Mouse (Mus musculus) neural tube, embryonic 11.5 days (tissue): ENCODE measurements around the gene Lztr1. TPM values are rescaled to one million over a fixed set of nuclear protein-coding genes. Genes with fewer than 3 reads are reported as not detected.

Experiments
- ATAC-seq: fragments of 200-750 bp; cut with Nextera tagmentation; 2 replicates; pipeline ENCODE4 v1.8.0; 2017; ENCODE audit warnings: moderate number of reproducible peaks, mild to moderate bottlenecking, moderate TSS enrichment, moderate library complexity; ENCODE audit not compliant: insufficient read depth, low FRiP score, low TSS enrichment
- DNase-seq: peaks from one replicate; pipeline ENCODE4 v3.0.0-alpha.2; 2015; ENCODE audit warnings: low spot score
- H3K27ac ChIP-seq: fragments of 300-500 bp; sonication (generic); 2 replicates; pipeline ENCODE4 v1.5.1; 2014; ENCODE audit warnings: low read depth, mild to moderate bottlenecking, low read length
- H3K27me3 ChIP-seq: fragments of 300-500 bp; sonication (generic); 2 replicates; pipeline ENCODE4 v1.6.1; 2014; ENCODE audit warnings: mild to moderate bottlenecking, low read length, mixed read lengths; ENCODE audit not compliant: control insufficient read depth, insufficient read depth
- H3K36me3 ChIP-seq: fragments of 300-500 bp; sonication (generic); 2 replicates; pipeline ENCODE4 v1.6.1; 2014; ENCODE audit warnings: mild to moderate bottlenecking, low read length, moderate library complexity, mixed read lengths; ENCODE audit not compliant: control insufficient read depth, insufficient read depth
- H3K4me1 ChIP-seq: fragments of 300-500 bp; sonication (generic); 2 replicates; pipeline ENCODE4 v1.6.1; 2014; ENCODE audit warnings: low read length, mixed read lengths; ENCODE audit not compliant: control insufficient read depth, insufficient read depth
- H3K4me2 ChIP-seq: fragments of 300-500 bp; sonication (generic); 2 replicates; pipeline ENCODE4 v1.6.1; 2014; ENCODE audit warnings: low read depth, mild to moderate bottlenecking, moderate library complexity
- H3K4me3 ChIP-seq: fragments of 300-500 bp; sonication (generic); 2 replicates; pipeline ENCODE4 v1.5.1; 2014; ENCODE audit warnings: low read depth, low read length
- H3K9ac ChIP-seq: fragments of 300-500 bp; sonication (generic); 2 replicates; pipeline ENCODE4 v1.6.1; 2014; ENCODE audit warnings: mild to moderate bottlenecking, low read length
- H3K9me3 ChIP-seq: fragments of 300-500 bp; sonication (generic); 2 replicates; pipeline ENCODE4 v1.6.1; 2016; ENCODE audit warnings: low read length; ENCODE audit not compliant: control insufficient read depth
- WGBS: fragments of 180-500 bp; shearing (Covaris S2); extraction: QIAGEN DNeasy Blood & Tissue Kit; methylation state at CpG from one replicate; pipeline ENCODE4 v1.1.7; 2014; 5-methylcytosine and 5-hydroxymethylcytosine counted together
- polyA plus RNA-seq: library from polyadenylated mRNA; unstranded; fragments of >200 nt; fragmentation: Nextera tagmentation; extraction: Ambion mirVana; gene quantifications from 2 replicates; pipeline ENCODE4 v1.2.1, GENCODE M21; 2014

The Lztr1 gene
- polyA plus RNA-seq, 1 experiment from 2014 or later: 92.7 TPM

GRCm38 (mm10) chr16:17511431-17511830, 2.9 kb downstream of the Lztr1 start:
- Histone ChIP-seq H3K27ac (no peak overlapping the region), H3K9ac (no peak overlapping the region), H3K27me3 (no peaks in the 10 kb centered on the region), H3K4me2 (no peak overlapping the region), H3K9me3 (no peaks in the 10 kb centered on the region), H3K36me3 (peaks cover 11% of the 10 kb centered on the region), H3K4me1 (peaks cover 6% of the 10 kb centered on the region; the same call in 1 of the 2 replicates), H3K4me3 (no peak overlapping the region)
- no peak for DNase-seq
- ATAC-seq: no peak
- 95% methylated on average over 4 of the region's 4 CpGs for WGBS

- 96% methylated on average over 2 of the region's 2 CpGs for WGBS
- no peak for DNase-seq
- H3K27ac ChIP-seq: no peak overlapping the region
- H3K27me3 ChIP-seq: no peaks in the 10 kb centered on the region
- H3K9ac ChIP-seq: no peak overlapping the region
- peaks cover 33% of the 10 kb centered on the region for H3K36me3 ChIP-seq
- ATAC-seq: no peak
- no peaks in the 10 kb centered on the region for H3K9me3 ChIP-seq
- H3K4me2 ChIP-seq: no peak overlapping the region
- no peaks in the 10 kb centered on the region for H3K4me1 ChIP-seq
- H3K4me3 ChIP-seq: no peak overlapping the region
Observed at GRCm38 (mm10) chr16:17518910-17519309, 10.4 kb downstream of the Lztr1 start.

DNA sequence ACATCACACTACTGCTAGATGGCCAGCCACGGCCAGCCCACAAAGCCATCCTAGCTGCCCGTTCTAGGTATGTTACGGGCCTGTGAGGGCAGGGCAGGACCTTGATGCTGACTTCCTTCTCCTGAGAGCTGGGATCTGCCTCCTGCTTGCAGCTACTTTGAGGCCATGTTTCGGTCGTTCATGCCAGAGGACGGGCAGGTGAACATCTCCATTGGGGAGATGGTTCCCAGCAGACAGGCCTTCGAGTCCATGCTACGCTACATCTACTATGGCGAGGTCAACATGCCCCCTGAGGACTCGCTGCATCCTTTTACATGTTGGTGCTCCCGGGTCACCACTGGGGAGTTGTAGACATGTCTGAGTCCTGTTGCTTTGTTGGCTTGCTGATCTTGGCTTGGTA, 15.7 kb downstream of the Lztr1 start:
- no peak for ATAC-seq

DNA sequence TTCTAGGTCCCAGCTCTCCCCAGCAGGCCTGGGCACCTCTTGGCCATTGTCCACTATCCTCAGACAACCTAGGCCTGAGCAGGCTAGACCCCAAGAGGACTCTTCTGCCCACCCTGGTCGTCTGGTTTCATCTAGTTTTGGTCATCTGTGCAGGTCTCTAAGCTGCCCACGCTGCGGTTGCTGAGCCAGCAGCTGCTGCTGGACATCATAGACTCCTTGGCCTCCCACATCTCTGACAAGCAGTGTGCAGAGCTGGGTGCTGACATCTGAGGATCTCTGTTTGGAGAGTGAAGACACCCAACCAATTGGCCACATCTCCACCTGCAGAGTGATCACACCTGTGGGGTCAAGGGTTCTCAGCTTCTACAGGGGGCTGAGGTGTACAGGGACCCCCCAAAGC, 17.0 kb downstream of the Lztr1 start:
- no peaks in the 10 kb centered on the region for H3K9me3 ChIP-seq
- DNase-seq (no peak), ATAC-seq (no peak)
- H3K4me3 ChIP-seq: no peak overlapping the region
- H3K27ac ChIP-seq: no peak overlapping the region
- H3K9ac ChIP-seq: no peak overlapping the region
- H3K27me3 ChIP-seq: no peaks in the 10 kb centered on the region
- no peak overlapping the region for H3K4me2 ChIP-seq
- peaks cover 42% of the 10 kb centered on the region for H3K36me3 ChIP-seq
- WGBS: 86% methylated on average over 3 of the region's 3 CpGs
- no peaks in the 10 kb centered on the region for H3K4me1 ChIP-seq

More for the DNA sequence above, 15.7 kb downstream of the Lztr1 start:
- 94% methylated on average over 11 of the region's 11 CpGs for WGBS
- no peak overlapping the region for H3K27ac ChIP-seq
- no peaks in the 10 kb centered on the region for H3K9me3 ChIP-seq
- no peaks in the 10 kb centered on the region for H3K4me1 ChIP-seq
- H3K27me3 ChIP-seq: no peaks in the 10 kb centered on the region
- no peak for DNase-seq
- H3K4me3 ChIP-seq: no peak overlapping the region
- H3K36me3 ChIP-seq: peaks cover 49% of the 10 kb centered on the region
- H3K4me2 ChIP-seq: no peak overlapping the region
- H3K9ac ChIP-seq: no peak overlapping the region

GRCm38 (mm10) chr16:17526223-17526622, 17.7 kb downstream of the Lztr1 start:
- Histone ChIP-seq H3K9ac (no peak overlapping the region), H3K9me3 (no peaks in the 10 kb centered on the region), H3K4me3 (no peak overlapping the region), H3K4me1 (no peaks in the 10 kb centered on the region), H3K36me3 (peaks cover 39% of the 10 kb centered on the region), H3K27ac (no peak overlapping the region), H3K4me2 (no peak overlapping the region), H3K27me3 (no peaks in the 10 kb centered on the region)
- DNase-seq: no peak
- WGBS: 95% methylated on average over 6 of the region's 6 CpGs
- no peak for ATAC-seq

DNA sequence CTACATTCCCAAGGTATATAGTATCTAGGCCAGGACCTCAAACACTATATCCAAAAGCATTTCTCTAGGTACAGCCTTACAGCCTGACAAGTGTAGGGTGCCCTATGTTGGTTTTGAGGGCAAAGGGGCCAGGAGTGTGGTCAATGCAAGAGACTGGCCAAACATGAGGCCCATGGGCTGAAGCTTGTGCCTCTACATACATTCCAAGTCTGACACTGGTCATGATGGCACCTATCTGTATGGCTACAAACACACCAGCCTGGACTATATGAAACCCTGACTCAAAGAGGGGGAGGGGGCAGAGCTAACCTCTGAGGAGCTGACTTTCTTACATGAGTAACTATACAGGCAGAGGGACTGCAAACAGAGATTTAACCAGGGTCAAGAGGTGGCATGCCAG, 19.1 kb downstream of the Lztr1 start:
- Histone ChIP-seq H3K9me3 (no peaks in the 10 kb centered on the region), H3K36me3 (peaks cover 28% of the 10 kb centered on the region), H3K4me1 (peaks cover 6% of the 10 kb centered on the region; the same call in 1 of the 2 replicates), H3K4me3 (no peak overlapping the region), H3K27me3 (no peaks in the 10 kb centered on the region), H3K9ac (no peak overlapping the region), H3K4me2 (no peak overlapping the region), H3K27ac (no peak overlapping the region)
- no peak for DNase-seq
- no peak for ATAC-seq

- no peaks in the 10 kb centered on the region for H3K9me3 ChIP-seq
- peaks cover 6% of the 10 kb centered on the region; the same call in 1 of the 2 replicates for H3K4me1 ChIP-seq
- no peak for DNase-seq
- H3K36me3 ChIP-seq: peaks cover 25% of the 10 kb centered on the region
- H3K4me3 ChIP-seq: no peak overlapping the region
- H3K4me2 ChIP-seq: no peak overlapping the region
- H3K9ac ChIP-seq: no peak overlapping the region
- H3K27me3 ChIP-seq: no peaks in the 10 kb centered on the region
- WGBS: 87% methylated on average over 13 of the region's 13 CpGs
- H3K27ac ChIP-seq: no peak overlapping the region
- ATAC-seq: no peak
Observed at GRCm38 (mm10) chr16:17528276-17528675, 19.8 kb downstream of the Lztr1 start.

GRCm38 (mm10) chr16:17529981-17530586, 21.6 kb downstream of the Lztr1 start:
- Histone ChIP-seq H3K9me3 (no peaks in the 10 kb centered on the region), H3K36me3 (peaks cover 18% of the 10 kb centered on the region), H3K9ac (peak overlapping the region; percentile 86), H3K4me3 (peak overlapping the region; percentile 69), H3K27ac (peak overlapping the region; percentile 82), H3K4me1 (peaks cover 6% of the 10 kb centered on the region; the same call in 1 of the 2 replicates), H3K4me2 (peak overlapping the region; percentile 96), H3K27me3 (no peaks in the 10 kb centered on the region)
- ATAC-seq: 0 out of 2 replicates have a peak, but pooled peaks have one; percentile 5
- no peak for DNase-seq
- 20% methylated on average over 17 of the region's 17 CpGs for WGBS

DNA sequence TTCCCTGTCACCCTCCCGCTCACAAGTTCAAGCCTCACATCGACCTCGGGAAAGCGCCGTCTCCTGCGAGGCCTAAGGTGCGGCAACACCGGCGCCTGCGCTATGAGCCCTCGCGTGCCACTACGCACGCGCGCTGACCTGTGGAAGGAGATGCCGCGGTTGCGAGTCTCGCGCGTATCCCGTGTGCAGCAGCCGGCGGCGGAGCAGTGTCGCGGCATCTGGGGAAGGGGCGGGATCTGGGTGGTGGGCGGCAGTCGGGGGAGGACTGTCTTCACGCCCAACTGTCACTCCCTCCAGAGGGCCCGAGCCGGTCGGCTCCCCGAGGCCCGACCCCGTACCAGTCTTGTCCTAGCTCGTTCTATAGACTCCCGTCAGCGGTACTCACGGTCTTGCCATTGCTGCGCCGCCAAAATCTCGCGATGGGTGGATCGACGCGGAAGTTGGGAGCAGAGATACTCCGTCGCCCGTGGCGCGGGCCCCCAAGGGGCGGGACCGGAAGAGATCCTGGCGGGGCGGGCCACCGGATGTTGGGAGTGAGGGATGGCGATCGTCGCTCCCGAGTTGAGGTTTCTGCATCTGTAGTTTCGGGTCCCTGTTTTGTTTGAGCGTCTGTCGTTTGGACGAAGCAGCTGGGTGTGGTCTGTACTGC, 22.3 kb downstream of the Lztr1 start, which contains the start of gene Thap7:
Thap7 (minus strand) TSS at position 497 of the 649 bp plus-strand sequence.
- DNase-seq (peak; percentile 98), ATAC-seq (peak; percentile 95)
- Histone ChIP-seq H3K27me3 (no peaks in the 10 kb centered on the region), H3K9me3 (no peaks in the 10 kb centered on the region), H3K4me3 (peak within 1 kb of the TSS; percentile 69), H3K27ac (peak within 1 kb of the TSS; percentile 82), H3K4me1 (peaks cover 6% of the 10 kb centered on the region; the same call in 1 of the 2 replicates), H3K4me2 (peak within 1 kb of the TSS; percentile 96), H3K9ac (peak within 1 kb of the TSS; percentile 86), H3K36me3 (peaks cover 14% of the 10 kb centered on the region)
- WGBS: under 1% methylated on average over 67 of the region's 67 CpGs
